Mouse (Mus musculus): ENCODE measurements around the gene Gm20517. TPM values are rescaled to one million over a fixed set of nuclear protein-coding genes. Genes with fewer than 3 reads are reported as not detected.

The Gm20517 gene
- polyA plus RNA-seq, 1 experiment, result 2.9 TPM

DNA sequence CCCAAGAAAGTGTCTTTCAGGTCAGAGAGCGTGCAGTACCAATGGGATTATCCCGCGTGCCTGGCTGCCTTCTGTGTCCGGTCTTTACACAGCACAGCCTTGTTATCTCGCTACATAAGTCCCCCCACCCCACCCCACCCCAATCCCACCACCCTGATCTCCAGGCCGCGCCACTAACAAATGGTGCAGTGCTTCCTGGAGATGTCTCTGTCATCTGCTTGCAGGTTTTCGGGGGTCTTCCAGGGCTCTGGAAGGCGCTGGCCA lies 76.9 kb downstream of the Gm20517 start, which contains the start of gene Tomm6:
Gene Tomm6 (minus strand): TSS at position 43 of the 264 bp plus-strand sequence.
- Histone ChIP-seq H3K4me3 (ENCODE audit: insufficient read depth, low read length) (peak within 1 kb of the TSS; percentile 58), H3K27ac (ENCODE audit: insufficient read depth, low read length) (peak within 1 kb of the TSS; percentile 63)
- TF ChIP-seq CTCF (IDR thresholded peaks at IDR 0.05; ENCODE audit: extremely low read depth, insufficient read depth, low read length) (no peak), POLR2A (IDR thresholded peaks at IDR 0.05; ENCODE audit: extremely low read depth, insufficient read depth, low read length) (no peak)

DNA sequence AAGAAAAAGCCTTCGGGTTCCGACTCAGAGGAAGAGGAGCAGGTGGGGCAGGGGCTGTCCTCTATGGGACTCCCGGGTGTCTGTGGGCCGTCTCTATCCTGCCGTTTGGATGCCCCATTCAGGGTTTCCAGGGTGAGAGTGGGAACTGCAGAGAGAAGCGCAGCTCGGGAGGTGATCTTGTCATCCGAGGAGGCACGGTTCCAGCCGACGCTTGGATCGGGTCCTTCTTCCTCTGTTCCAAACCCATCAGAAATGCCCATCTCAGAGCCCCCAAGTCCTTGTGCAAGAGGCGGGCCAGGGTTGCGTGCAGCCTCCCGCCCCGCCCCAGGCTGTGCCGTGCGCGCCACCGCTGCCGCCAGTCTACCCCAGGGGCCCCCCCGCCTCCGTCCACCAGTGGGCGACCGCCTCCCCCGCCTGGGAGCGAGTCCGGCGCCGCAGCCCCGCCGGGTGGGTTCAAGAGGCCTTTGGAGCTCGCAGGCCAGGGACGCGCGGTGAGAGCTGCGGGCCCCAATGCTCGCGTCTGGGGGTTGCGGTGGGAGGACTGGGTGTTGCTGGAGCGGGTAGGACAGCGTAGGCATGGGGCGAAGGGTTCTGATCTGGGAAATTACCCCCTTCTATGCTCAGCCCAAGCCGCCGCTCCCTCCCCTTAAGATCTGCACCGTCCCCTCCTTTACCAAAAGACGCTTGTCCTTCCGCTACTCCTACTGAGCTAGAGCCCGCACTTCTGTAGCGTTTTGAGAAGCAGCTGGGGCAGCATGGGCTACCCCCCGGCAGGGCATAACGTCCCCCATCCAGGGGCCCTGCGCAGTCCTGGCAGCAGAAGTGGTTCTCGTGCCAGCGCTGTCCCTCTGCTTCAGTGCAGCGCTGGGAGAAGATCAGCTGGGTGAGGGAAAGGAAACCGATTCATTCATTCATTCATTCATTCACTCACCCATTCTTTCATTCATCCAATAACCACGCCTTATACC lies 77.5 kb downstream of the Gm20517 start, which contains the start of gene Frs3:
Gene Frs3 (plus strand): TSS at position 423 of the 968 bp plus-strand sequence.
- peak; percentile 64 for TF ChIP-seq POLR2A (IDR thresholded peaks at IDR 0.05; ENCODE audit: extremely low read depth, insufficient read depth, low read length)
- TF ChIP-seq CTCF (IDR thresholded peaks at IDR 0.05; ENCODE audit: extremely low read depth, insufficient read depth, low read length), result no peak

More for the DNA sequence above, 76.9 kb downstream of the Gm20517 start, which contains the start of gene Tomm6:
- peaks cover 3% of the 10 kb centered on the region; the same call in 1 of the 2 replicates for H3K4me1 ChIP-seq (ENCODE audit: control insufficient read depth, insufficient read depth, low read length)

DNA sequence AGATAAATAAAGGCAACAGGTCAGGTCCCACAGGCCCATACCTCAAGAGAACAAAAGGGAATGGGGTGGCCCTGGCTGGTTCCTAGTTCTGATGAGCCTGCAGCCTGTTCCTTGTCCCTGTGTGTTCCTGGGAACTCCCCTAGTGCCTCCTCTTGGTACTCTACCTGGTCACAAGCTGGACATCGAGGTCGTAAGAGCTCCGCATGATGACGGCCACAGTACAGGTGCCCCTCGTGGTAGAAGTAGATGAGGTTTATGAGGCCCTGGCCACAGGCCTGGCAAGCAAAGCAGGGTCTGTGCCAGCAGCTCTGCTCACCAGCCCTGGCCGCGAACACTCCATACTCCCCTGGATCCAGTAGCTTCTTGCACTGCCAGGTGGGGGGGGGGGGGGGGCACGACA lies 78.5 kb downstream of the Gm20517 start:
- H3K27ac ChIP-seq (ENCODE audit: insufficient read depth, low read length), result no peak overlapping the region
- peaks cover 3% of the 10 kb centered on the region; the same call in 1 of the 2 replicates for H3K4me1 ChIP-seq (ENCODE audit: control insufficient read depth, insufficient read depth, low read length)
- H3K4me3 ChIP-seq (ENCODE audit: insufficient read depth, low read length), result peak overlapping the region; percentile 58; the same call in 1 of the 2 replicates
- TF ChIP-seq POLR2A (IDR thresholded peaks at IDR 0.05; ENCODE audit: extremely low read depth, insufficient read depth, low read length), result no peak
- TF ChIP-seq CTCF (IDR thresholded peaks at IDR 0.05; ENCODE audit: extremely low read depth, insufficient read depth, low read length), result no peak

More for the DNA sequence above, 77.5 kb downstream of the Gm20517 start, which contains the start of gene Frs3:
- peaks cover 3% of the 10 kb centered on the region; the same call in 1 of the 2 replicates for H3K4me1 ChIP-seq (ENCODE audit: control insufficient read depth, insufficient read depth, low read length)
- H3K4me3 ChIP-seq (ENCODE audit: insufficient read depth, low read length), result peak within 1 kb of the TSS; percentile 58
- peak within 1 kb of the TSS; percentile 63; the same call in 1 of the 2 replicates for H3K27ac ChIP-seq (ENCODE audit: insufficient read depth, low read length)

DNA sequence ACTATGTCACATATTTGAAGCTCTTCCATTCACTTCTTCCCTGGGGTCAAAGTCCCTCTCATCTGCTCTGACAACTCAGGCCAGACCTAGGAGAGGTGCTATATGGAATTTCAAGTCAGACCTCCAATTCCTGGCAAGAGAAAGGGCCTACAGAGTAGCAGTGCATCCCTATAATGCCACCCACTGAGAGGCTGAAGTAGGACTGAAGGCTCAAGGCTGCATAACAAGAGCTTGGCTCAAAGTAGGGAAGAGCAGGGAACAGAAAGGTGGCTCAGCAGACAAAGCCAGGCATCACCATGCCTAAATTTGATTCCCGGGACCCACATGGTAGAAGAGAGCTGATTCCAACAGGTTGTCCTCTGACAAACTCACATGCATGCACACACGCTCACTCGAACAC lies 80.3 kb downstream of the Gm20517 start:
- Histone ChIP-seq H3K4me1 (ENCODE audit: control insufficient read depth, insufficient read depth, low read length) (peaks cover 1% of the 10 kb centered on the region; the same call in 1 of the 2 replicates), H3K27ac (ENCODE audit: insufficient read depth, low read length) (no peak overlapping the region), H3K4me3 (ENCODE audit: insufficient read depth, low read length) (no peak overlapping the region)
- TF ChIP-seq CTCF (IDR thresholded peaks at IDR 0.05; ENCODE audit: extremely low read depth, insufficient read depth, low read length) (no peak), POLR2A (IDR thresholded peaks at IDR 0.05; ENCODE audit: extremely low read depth, insufficient read depth, low read length) (no peak)

DNA sequence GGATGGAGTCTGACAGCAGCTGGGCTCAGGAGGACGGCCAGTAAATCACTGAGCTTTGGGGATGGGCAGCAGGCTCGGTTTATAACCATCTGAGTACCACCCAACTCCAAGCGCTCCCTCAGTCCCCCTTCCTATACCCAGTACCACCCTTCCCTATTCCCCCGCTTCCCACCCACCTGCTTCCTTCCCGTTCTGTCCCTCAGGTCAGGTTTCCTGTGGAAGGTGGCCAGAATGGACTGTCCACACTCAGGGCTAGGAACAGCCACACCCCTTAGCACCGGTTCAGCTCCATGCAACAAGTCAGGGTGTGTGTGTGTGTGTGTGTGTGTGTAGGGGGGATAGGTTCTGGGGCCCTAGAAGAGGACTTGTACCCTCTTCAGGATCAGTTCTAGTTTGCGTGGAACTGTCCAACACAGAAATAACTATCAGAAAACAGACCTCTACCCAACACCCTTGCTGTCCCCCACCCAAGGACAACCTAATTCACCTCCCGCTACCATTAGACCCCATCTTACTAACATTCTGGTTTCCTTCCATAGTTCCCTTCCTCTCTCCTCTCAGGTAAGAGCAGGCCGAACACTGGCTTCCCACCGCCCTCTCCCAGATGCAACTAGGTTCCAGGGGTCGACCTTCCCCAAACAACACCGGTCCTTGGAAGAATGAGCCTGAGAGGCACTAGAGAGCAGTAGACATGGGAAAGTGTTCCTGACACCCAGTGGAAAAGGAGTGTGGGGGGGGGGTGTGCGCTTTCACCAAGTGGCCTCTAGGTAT lies 82.5 kb downstream of the Gm20517 start:
- TF ChIP-seq CTCF (IDR thresholded peaks at IDR 0.05; ENCODE audit: extremely low read depth, insufficient read depth, low read length), result no peak
- TF ChIP-seq POLR2A (IDR thresholded peaks at IDR 0.05; ENCODE audit: extremely low read depth, insufficient read depth, low read length), result no peak
- peak overlapping the region; percentile 48 for H3K4me3 ChIP-seq (ENCODE audit: insufficient read depth, low read length)
- H3K27ac ChIP-seq (ENCODE audit: insufficient read depth, low read length), result no peak overlapping the region
- peaks cover 1% of the 10 kb centered on the region; the same call in 1 of the 2 replicates for H3K4me1 ChIP-seq (ENCODE audit: control insufficient read depth, insufficient read depth, low read length)

DNA sequence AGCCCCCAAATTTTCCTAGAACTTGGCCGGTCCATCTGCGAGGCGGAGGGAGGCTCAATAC lies 82.9 kb downstream of the Gm20517 start, which contains the start of gene Gm21981:
Gene Gm21981 (minus strand): TSS at position 14 of the 61 bp plus-strand sequence.
- peaks cover 1% of the 10 kb centered on the region; the same call in 1 of the 2 replicates for H3K4me1 ChIP-seq (ENCODE audit: control insufficient read depth, insufficient read depth, low read length)
- H3K4me3 ChIP-seq (ENCODE audit: insufficient read depth, low read length), result peak within 1 kb of the TSS; percentile 48
- no peak within 1 kb of the TSS for H3K27ac ChIP-seq (ENCODE audit: insufficient read depth, low read length)
- TF ChIP-seq POLR2A (IDR thresholded peaks at IDR 0.05; ENCODE audit: extremely low read depth, insufficient read depth, low read length), result no peak
- no peak for TF ChIP-seq CTCF (IDR thresholded peaks at IDR 0.05; ENCODE audit: extremely low read depth, insufficient read depth, low read length)

DNA sequence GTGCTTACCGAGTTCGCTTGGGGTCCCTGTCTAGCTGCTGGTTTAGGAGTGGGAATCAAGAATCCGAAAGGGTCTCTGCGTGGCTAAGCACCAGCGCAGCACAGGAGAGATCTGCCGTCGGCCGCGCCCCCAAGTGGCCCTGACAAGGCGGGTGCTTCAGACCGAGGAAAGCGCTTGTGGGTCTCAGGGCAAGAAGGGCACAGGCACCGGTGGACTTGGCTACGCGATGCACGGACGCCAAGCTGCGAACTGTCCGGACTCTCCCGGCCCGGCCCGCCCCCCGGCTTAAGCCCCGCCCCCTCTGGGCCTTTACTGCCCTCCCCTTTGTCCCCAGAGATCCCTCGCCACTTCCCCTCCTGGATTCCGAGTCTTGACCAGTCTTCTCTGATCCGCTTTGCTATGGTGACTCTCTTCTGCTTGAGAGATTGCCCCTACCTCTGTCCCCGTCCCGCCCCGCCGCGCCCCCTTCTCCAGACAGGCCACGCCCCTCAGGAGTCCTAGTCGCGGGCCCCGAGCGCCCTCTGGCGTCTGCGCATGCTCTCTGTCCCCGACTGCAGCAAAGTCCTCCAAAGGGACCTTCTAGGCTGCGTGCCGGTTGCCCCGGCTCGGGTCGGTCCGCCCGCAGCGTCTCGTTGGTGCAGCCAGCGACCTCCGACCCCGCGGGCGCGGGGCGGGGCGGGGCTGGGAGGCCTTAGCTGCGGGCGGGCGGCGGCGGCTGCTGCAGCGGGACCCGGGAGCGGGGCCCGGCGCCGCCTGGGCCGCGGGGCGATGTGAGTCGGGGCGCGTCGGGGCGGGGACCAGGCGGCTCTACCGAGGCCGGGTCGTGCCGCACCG lies 83.3 kb downstream of the Gm20517 start, which contains the start of gene Prickle4:
Gene Prickle4 (minus strand): TSS at position 234 of the 834 bp plus-strand sequence.
- H3K4me3 ChIP-seq (ENCODE audit: insufficient read depth, low read length), result peak within 1 kb of the TSS; percentile 48
- H3K4me1 ChIP-seq (ENCODE audit: control insufficient read depth, insufficient read depth, low read length), result no peaks in the 10 kb centered on the region; the same call in 1 of the 2 replicates
- peak; percentile 35; the same call in 1 of the 2 replicates for TF ChIP-seq POLR2A (IDR thresholded peaks at IDR 0.05; ENCODE audit: extremely low read depth, insufficient read depth, low read length)
- peak; percentile 45 for TF ChIP-seq CTCF (IDR thresholded peaks at IDR 0.05; ENCODE audit: extremely low read depth, insufficient read depth, low read length)
- H3K27ac ChIP-seq (ENCODE audit: insufficient read depth, low read length), result no peak within 1 kb of the TSS

DNA sequence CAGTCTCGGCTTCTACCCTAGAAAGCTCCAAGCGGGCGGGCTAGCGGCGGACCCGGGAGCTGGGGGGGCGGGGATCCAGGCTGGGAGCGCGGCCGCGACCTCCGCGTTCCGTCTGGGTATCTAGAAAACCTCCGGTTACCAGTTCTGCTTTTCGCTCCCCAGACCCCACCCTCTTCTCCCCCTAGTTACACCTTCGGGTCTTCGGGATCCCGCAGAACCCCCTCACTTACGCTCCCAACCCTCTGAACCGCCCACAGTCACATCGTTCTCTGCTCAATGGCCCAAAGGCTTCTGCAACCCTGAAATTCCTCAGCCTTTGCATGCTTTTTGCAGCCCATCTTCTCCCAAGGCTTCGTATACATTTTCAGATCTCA lies 83.9 kb downstream of the Gm20517 start:
- TF ChIP-seq CTCF (IDR thresholded peaks at IDR 0.05; ENCODE audit: extremely low read depth, insufficient read depth, low read length), result no peak
- no peak for TF ChIP-seq POLR2A (IDR thresholded peaks at IDR 0.05; ENCODE audit: extremely low read depth, insufficient read depth, low read length)
- Histone ChIP-seq H3K4me1 (ENCODE audit: control insufficient read depth, insufficient read depth, low read length) (no peaks in the 10 kb centered on the region; the same call in 1 of the 2 replicates), H3K27ac (ENCODE audit: insufficient read depth, low read length) (no peak overlapping the region), H3K4me3 (ENCODE audit: insufficient read depth, low read length) (peak overlapping the region; percentile 48)

DNA sequence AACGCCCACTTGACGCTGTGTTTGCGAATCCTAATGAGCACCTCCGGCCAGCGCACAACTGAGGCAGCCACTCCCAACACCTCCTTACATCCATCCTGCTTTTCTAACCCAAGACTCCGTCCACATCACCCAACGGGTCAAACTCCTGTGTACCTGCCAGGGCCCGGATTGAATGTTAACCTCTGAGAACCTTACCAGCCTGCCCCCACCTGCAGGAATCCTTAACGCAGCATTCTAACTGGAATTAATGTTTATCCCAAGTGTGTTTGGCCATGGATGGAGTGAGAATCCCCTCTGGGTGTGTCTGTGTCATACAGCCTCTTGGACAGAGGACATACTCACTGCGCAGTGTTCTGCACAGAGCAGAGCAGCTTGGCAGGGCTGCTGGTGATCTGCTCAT lies 86.8 kb downstream of the Gm20517 start:
- no peak for TF ChIP-seq CTCF (IDR thresholded peaks at IDR 0.05; ENCODE audit: extremely low read depth, insufficient read depth, low read length)
- TF ChIP-seq POLR2A (IDR thresholded peaks at IDR 0.05; ENCODE audit: extremely low read depth, insufficient read depth, low read length), result no peak
- no peak overlapping the region for H3K4me3 ChIP-seq (ENCODE audit: insufficient read depth, low read length)
- H3K27ac ChIP-seq (ENCODE audit: insufficient read depth, low read length), result no peak overlapping the region
- H3K4me1 ChIP-seq (ENCODE audit: control insufficient read depth, insufficient read depth, low read length), result no peaks in the 10 kb centered on the region; the same call in 1 of the 2 replicates

Measured in cortical plate, adult 2 months (tissue).